Mouse (Mus musculus) kidney, adult 9 months (tissue): ENCODE measurements around the gene Tnr.

Source experiments
- DNase-seq: peaks from one replicate; pipeline ENCODE4 v3.0.0; 2022

The Tnr gene

GRCm38 (mm10) chr1:159567171-159567570 is 43.6 kb downstream of the Tnr start:
- DNase-seq: no peak

- no peak for DNase-seq
Observed at GRCm38 (mm10) chr1:159570270-159570669, 46.7 kb downstream of the Tnr start.

GRCm38 (mm10) chr1:159570831-159571230 is 47.3 kb downstream of the Tnr start:
- DNase-seq: no peak

- no peak for DNase-seq
Observed at GRCm38 (mm10) chr1:159571951-159572350, 48.4 kb downstream of the Tnr start.

GRCm38 (mm10) chr1:159573116-159573515 is 49.5 kb downstream of the Tnr start:
- DNase-seq: no peak

- DNase-seq: no peak
Observed at GRCm38 (mm10) chr1:159574661-159575060, 51.1 kb downstream of the Tnr start.

GRCm38 (mm10) chr1:159576246-159576645 is 52.7 kb downstream of the Tnr start:
- no peak for DNase-seq

- no peak for DNase-seq
Observed at GRCm38 (mm10) chr1:159578391-159578790, 54.8 kb downstream of the Tnr start.

- no peak for DNase-seq
Observed at GRCm38 (mm10) chr1:159580335-159580921, 56.9 kb downstream of the Tnr start.

- DNase-seq: no peak
Observed at GRCm38 (mm10) chr1:159583877-159584276, 60.3 kb downstream of the Tnr start.

- no peak for DNase-seq
Observed at GRCm38 (mm10) chr1:159588741-159589140, 65.2 kb downstream of the Tnr start.

- no peak for DNase-seq
Observed at GRCm38 (mm10) chr1:159594099-159595058, 70.8 kb downstream of the Tnr start.

GRCm38 (mm10) chr1:159595729-159596128 is 72.2 kb downstream of the Tnr start:
- no peak for DNase-seq

- no peak for DNase-seq
Observed at GRCm38 (mm10) chr1:159596640-159597039, 73.1 kb downstream of the Tnr start.

GRCm38 (mm10) chr1:159613561-159613960 is 90.0 kb downstream of the Tnr start:
- DNase-seq: no peak

- no peak for DNase-seq
Observed at GRCm38 (mm10) chr1:159614062-159614601, 90.6 kb downstream of the Tnr start.

GRCm38 (mm10) chr1:159614644-159615431 is 91.3 kb downstream of the Tnr start:
- DNase-seq: no peak

- no peak for DNase-seq
Observed at GRCm38 (mm10) chr1:159615686-159616085, 92.1 kb downstream of the Tnr start.

GRCm38 (mm10) chr1:159619205-159619604 is 95.6 kb downstream of the Tnr start:
- DNase-seq: no peak

GRCm38 (mm10) chr1:159621321-159621720 is 97.8 kb downstream of the Tnr start:
- DNase-seq: peak; percentile 10

- DNase-seq: no peak
Observed at GRCm38 (mm10) chr1:159629119-159629518, 105.5 kb downstream of the Tnr start.

GRCm38 (mm10) chr1:159629822-159630589 is 106.4 kb downstream of the Tnr start:
- no peak for DNase-seq
